Mouse (Mus musculus) layer of hippocampus, postnatal 14 days (tissue): ENCODE measurements around the gene Rph3al. TPM values are rescaled to one million over a fixed set of nuclear protein-coding genes. Genes with fewer than 3 reads are reported as not detected.

Experiments used
- DNase-seq, 2 experiments: peaks; one replicate each; pipeline ENCODE4 v3.0.0; 2021 to 2022; ENCODE audit warnings: low spot score in 2 of 2, mixed read lengths in 1 of 2
- total RNA-seq, 2 experiments: library from RNA; stranded (reverse); gene quantifications; 2 replicates each; pipeline ENCODE4 v1.2.3; 2021

Rph3al gene
- total RNA-seq, 2 experiments from 2014 or later: 5.4 to 5.6 TPM

- no peak for DNase-seq
These were observed 13.7 kb upstream of the Rph3al start for GRCm38 (mm10) chr11:75951895-75952294.

- no peak for DNase-seq
These were observed 12.2 kb upstream of the Rph3al start for GRCm38 (mm10) chr11:75950459-75950858.

- DNase-seq: no peak
These were observed 10.6 kb upstream of the Rph3al start for GRCm38 (mm10) chr11:75948789-75949188.

GRCm38 (mm10) chr11:75947223-75947622 lies 9.0 kb upstream of the Rph3al start:
- DNase-seq: no peak

GRCm38 (mm10) chr11:75945805-75946450 lies 7.7 kb upstream of the Rph3al start:
- DNase-seq: no peak

GRCm38 (mm10) chr11:75937370-75937871 lies 808 bp downstream of the Rph3al start:
- DNase-seq: no peak

- DNase-seq: no peak
These were observed 2.3 kb downstream of the Rph3al start for GRCm38 (mm10) chr11:75935819-75936430.

GRCm38 (mm10) chr11:75934425-75934824 lies 3.8 kb downstream of the Rph3al start:
- no peak for DNase-seq

- no peak for DNase-seq
These were observed 4.9 kb downstream of the Rph3al start for GRCm38 (mm10) chr11:75933371-75933770.

GRCm38 (mm10) chr11:75930911-75931678 lies 7.1 kb downstream of the Rph3al start:
- DNase-seq: no peak

GRCm38 (mm10) chr11:75930208-75930607 lies 8.0 kb downstream of the Rph3al start:
- no peak for DNase-seq

GRCm38 (mm10) chr11:75927881-75928280 lies 10.3 kb downstream of the Rph3al start:
- DNase-seq: no peak

- DNase-seq: peak; percentile 39 to 67
These were observed 11.6 kb downstream of the Rph3al start for GRCm38 (mm10) chr11:75926431-75927312.

GRCm38 (mm10) chr11:75925801-75926200 lies 12.4 kb downstream of the Rph3al start:
- DNase-seq: no peak

- DNase-seq: no peak
These were observed 15.5 kb downstream of the Rph3al start for GRCm38 (mm10) chr11:75922741-75923140.

- no peak for DNase-seq
These were observed 19.1 kb downstream of the Rph3al start for GRCm38 (mm10) chr11:75919139-75919538.

- no peak for DNase-seq
These were observed 20.9 kb downstream of the Rph3al start for GRCm38 (mm10) chr11:75917340-75917739.

GRCm38 (mm10) chr11:75913953-75914352 lies 24.3 kb downstream of the Rph3al start:
- no peak for DNase-seq

- peak in 1 of 2 experiments; percentile 43 for DNase-seq
These were observed 25.1 kb downstream of the Rph3al start for GRCm38 (mm10) chr11:75912944-75913657.

GRCm38 (mm10) chr11:75911962-75912361 lies 26.3 kb downstream of the Rph3al start:
- DNase-seq: no peak
